Mouse (Mus musculus): ENCODE measurements around the gene Alkbh7. TPM values are rescaled to one million over a fixed set of nuclear protein-coding genes. Genes with fewer than 3 reads are reported as not detected.

Gene Alkbh7
- polyA plus RNA-seq, 1 experiment from 2014 or later: 45.7 TPM

- WGBS: 82% methylated on average over 7 of the region's 7 CpGs
- no peaks in the 10 kb centered on the region for H3K4me1 ChIP-seq (ENCODE audit: control insufficient read depth, insufficient read depth, low read length)
- no peak overlapping the region for H3K4me3 ChIP-seq (replicated peaks; ENCODE audit: low read depth, low read length)
- no peak overlapping the region for H3K4me2 ChIP-seq (ENCODE audit: low read length)
- no peak overlapping the region for H3K27ac ChIP-seq (replicated peaks; ENCODE audit: low read depth, low read length)
- no peaks in the 10 kb centered on the region for H3K36me3 ChIP-seq (ENCODE audit: control insufficient read depth, insufficient read depth, low read length)
- DNase-seq (no peak), ATAC-seq (ENCODE audit: low FRiP score, low TSS enrichment) (no peak)
- no peaks in the 10 kb centered on the region for H3K27me3 ChIP-seq (ENCODE audit: control insufficient read depth, insufficient read depth, low read length)
- no peaks in the 10 kb centered on the region for H3K9me3 ChIP-seq (ENCODE audit: control insufficient read depth, low read length)
- no peak overlapping the region for H3K9ac ChIP-seq (replicated peaks; ENCODE audit: low read length)
Measured at GRCm38 (mm10) chr17:56981049-56981448, 16.1 kb upstream of the Alkbh7 start.

DNA sequence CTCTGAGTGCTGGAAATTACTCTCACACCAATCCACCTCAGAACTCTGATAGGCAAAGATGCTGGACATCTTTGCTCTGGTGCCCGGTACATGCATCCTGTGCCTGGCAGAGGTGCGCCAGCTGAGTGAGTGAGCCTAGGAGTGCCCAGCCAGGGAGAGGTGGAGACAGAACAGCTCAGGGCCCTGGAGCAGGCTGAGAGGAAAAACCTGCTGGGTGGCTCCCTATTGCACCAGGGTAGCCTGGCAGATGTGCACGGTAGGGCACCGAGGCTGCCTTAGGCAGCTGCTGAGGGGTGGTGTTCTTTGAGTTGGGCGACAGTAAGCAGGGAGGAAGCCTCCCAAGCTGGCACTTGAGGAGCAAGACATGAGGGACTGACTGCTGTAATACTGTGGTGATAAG is 15.1 kb upstream of the Alkbh7 start, which contains the start of gene Acer1:
Gene Acer1, minus strand, starts transcription at position 114 of the 400 bp plus-strand sequence.
- 77% methylated on average over 5 of the region's 5 CpGs for WGBS
- H3K4me2 ChIP-seq (ENCODE audit: low read length): no peak within 1 kb of the TSS
- H3K9me3 ChIP-seq (ENCODE audit: control insufficient read depth, low read length): no peaks in the 10 kb centered on the region
- H3K27ac ChIP-seq (replicated peaks; ENCODE audit: low read depth, low read length): no peak within 1 kb of the TSS
- H3K4me3 ChIP-seq (replicated peaks; ENCODE audit: low read depth, low read length): no peak within 1 kb of the TSS
- no peaks in the 10 kb centered on the region for H3K36me3 ChIP-seq (ENCODE audit: control insufficient read depth, insufficient read depth, low read length)
- DNase-seq (no peak), ATAC-seq (ENCODE audit: low FRiP score, low TSS enrichment) (no peak)
- no peaks in the 10 kb centered on the region for H3K4me1 ChIP-seq (ENCODE audit: control insufficient read depth, insufficient read depth, low read length)
- no peak within 1 kb of the TSS for H3K9ac ChIP-seq (replicated peaks; ENCODE audit: low read length)
- H3K27me3 ChIP-seq (ENCODE audit: control insufficient read depth, insufficient read depth, low read length): no peaks in the 10 kb centered on the region

- no peak for DNase-seq
- Histone ChIP-seq H3K9me3 (ENCODE audit: control insufficient read depth, low read length) (no peaks in the 10 kb centered on the region), H3K4me3 (replicated peaks; ENCODE audit: low read depth, low read length) (no peak overlapping the region), H3K27me3 (ENCODE audit: control insufficient read depth, insufficient read depth, low read length) (no peaks in the 10 kb centered on the region), H3K27ac (replicated peaks; ENCODE audit: low read depth, low read length) (no peak overlapping the region), H3K4me2 (ENCODE audit: low read length) (no peak overlapping the region), H3K9ac (replicated peaks; ENCODE audit: low read length) (no peak overlapping the region), H3K4me1 (ENCODE audit: control insufficient read depth, insufficient read depth, low read length) (no peaks in the 10 kb centered on the region), H3K36me3 (ENCODE audit: control insufficient read depth, insufficient read depth, low read length) (no peaks in the 10 kb centered on the region)
- no peak for ATAC-seq (ENCODE audit: low FRiP score, low TSS enrichment)
- 81% methylated on average over 9 of the region's 9 CpGs for WGBS
Measured at GRCm38 (mm10) chr17:56984886-56985285, 12.3 kb upstream of the Alkbh7 start.

DNA sequence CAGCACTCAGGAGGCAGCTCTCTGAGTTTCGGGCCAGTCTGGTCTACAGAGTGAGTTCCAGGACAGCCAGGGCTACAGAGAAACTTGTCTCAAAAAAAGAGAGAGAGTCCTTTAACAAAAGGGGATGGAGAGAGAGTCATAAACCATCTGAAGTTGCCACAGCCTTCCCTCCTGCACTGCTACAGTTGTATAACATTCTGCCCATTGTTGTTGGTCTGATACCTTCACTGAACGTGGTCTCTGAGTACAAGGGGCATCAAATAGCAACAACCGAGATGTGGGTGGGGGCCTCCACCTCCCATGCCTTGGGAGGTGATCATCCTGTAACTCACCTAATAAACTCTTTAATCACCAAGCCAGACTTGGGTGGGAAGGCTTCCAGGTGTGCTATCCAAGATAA is 11.5 kb upstream of the Alkbh7 start:
- Histone ChIP-seq H3K27me3 (ENCODE audit: control insufficient read depth, insufficient read depth, low read length) (no peaks in the 10 kb centered on the region), H3K4me2 (ENCODE audit: low read length) (no peak overlapping the region), H3K4me1 (ENCODE audit: control insufficient read depth, insufficient read depth, low read length) (peaks cover under 1% of the 10 kb centered on the region; the same call in 1 of the 2 replicates), H3K4me3 (replicated peaks; ENCODE audit: low read depth, low read length) (no peak overlapping the region), H3K27ac (replicated peaks; ENCODE audit: low read depth, low read length) (no peak overlapping the region), H3K9ac (replicated peaks; ENCODE audit: low read length) (no peak overlapping the region), H3K9me3 (ENCODE audit: control insufficient read depth, low read length) (no peaks in the 10 kb centered on the region), H3K36me3 (ENCODE audit: control insufficient read depth, insufficient read depth, low read length) (no peaks in the 10 kb centered on the region)
- WGBS: 81% methylated on average over 3 of the region's 3 CpGs
- ATAC-seq (ENCODE audit: low FRiP score, low TSS enrichment) (no peak), DNase-seq (no peak)

DNA sequence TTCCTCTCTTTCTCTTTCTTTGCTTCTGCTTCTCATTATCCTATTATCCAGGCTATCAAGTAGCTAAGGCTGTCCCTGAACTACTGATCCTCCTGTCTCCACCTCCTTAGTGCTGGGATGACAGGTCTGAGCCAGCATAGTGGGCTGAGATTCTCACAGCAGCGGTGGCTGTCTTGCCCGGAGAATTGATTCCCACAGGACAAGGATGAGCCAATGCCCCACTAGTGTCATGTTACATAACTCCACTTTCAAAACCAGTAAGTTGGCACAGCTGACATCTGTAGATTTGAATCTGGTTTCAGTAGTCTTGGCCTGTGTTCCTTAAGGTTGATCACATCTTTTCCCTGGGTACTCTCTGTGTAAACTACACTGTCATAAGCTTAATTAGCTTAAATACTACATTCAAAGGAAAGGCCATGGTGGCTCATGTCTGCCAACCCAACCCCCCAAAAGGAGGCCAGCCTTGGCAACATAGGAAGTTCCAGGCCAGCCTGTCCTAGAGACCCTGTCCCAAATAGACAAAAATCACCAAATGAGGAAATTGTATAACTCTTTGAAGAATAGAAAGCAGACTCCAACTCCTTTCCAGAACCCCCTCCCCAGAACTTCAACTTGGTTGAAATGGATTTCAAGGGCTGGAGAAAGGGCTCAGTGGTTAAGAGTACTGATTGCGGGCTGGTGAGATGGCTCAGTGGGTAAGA is 10.9 kb upstream of the Alkbh7 start:
- H3K27me3 ChIP-seq (ENCODE audit: control insufficient read depth, insufficient read depth, low read length): no peaks in the 10 kb centered on the region
- H3K4me1 ChIP-seq (ENCODE audit: control insufficient read depth, insufficient read depth, low read length): peaks cover 6% of the 10 kb centered on the region
- H3K4me2 ChIP-seq (ENCODE audit: low read length): no peak overlapping the region
- H3K9me3 ChIP-seq (ENCODE audit: control insufficient read depth, low read length): no peaks in the 10 kb centered on the region
- H3K9ac ChIP-seq (replicated peaks; ENCODE audit: low read length): no peak overlapping the region
- 87% methylated on average over 3 of the region's 3 CpGs for WGBS
- no peak for ATAC-seq (ENCODE audit: low FRiP score, low TSS enrichment)
- no peak overlapping the region for H3K4me3 ChIP-seq (replicated peaks; ENCODE audit: low read depth, low read length)
- no peak overlapping the region for H3K27ac ChIP-seq (replicated peaks; ENCODE audit: low read depth, low read length)
- no peak for DNase-seq
- no peaks in the 10 kb centered on the region for H3K36me3 ChIP-seq (ENCODE audit: control insufficient read depth, insufficient read depth, low read length)

GRCm38 (mm10) chr17:56988441-56988840 is 8.7 kb upstream of the Alkbh7 start:
- Histone ChIP-seq H3K27ac (replicated peaks; ENCODE audit: low read depth, low read length) (no peak overlapping the region), H3K9ac (replicated peaks; ENCODE audit: low read length) (no peak overlapping the region), H3K27me3 (ENCODE audit: control insufficient read depth, insufficient read depth, low read length) (no peaks in the 10 kb centered on the region), H3K4me3 (replicated peaks; ENCODE audit: low read depth, low read length) (no peak overlapping the region), H3K4me2 (ENCODE audit: low read length) (no peak overlapping the region), H3K4me1 (ENCODE audit: control insufficient read depth, insufficient read depth, low read length) (peaks cover 11% of the 10 kb centered on the region), H3K36me3 (ENCODE audit: control insufficient read depth, insufficient read depth, low read length) (peaks cover 13% of the 10 kb centered on the region), H3K9me3 (ENCODE audit: control insufficient read depth, low read length) (no peaks in the 10 kb centered on the region)
- no peak for ATAC-seq (ENCODE audit: low FRiP score, low TSS enrichment)
- 90% methylated on average over 7 of the region's 7 CpGs for WGBS
- no peak for DNase-seq

DNA sequence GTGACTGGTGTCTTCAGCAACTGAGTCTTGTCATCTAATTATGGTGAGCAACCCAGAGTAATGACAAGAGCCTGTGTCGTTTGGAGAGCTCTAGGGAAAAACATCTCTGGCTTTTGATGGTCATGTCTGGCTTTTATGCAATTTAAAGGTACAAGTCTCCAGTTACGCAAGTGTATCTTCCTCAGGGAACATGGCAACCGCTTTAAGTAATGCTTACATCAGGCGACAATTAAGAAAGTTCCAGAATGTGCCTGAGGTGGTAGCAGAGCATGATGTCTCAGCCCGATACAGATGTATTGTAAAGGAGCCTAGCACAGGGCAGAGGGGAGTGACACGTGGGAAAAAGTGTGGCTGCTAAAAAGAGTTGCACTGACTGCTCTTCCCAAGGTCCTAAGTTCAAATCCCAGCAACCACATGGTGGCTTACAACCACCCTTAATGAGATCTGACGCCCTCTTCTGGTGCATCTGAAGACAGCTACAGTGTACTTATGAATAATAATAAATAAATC is 8.2 kb upstream of the Alkbh7 start:
- H3K9me3 ChIP-seq (ENCODE audit: control insufficient read depth, low read length): no peaks in the 10 kb centered on the region
- no peak for DNase-seq
- no peaks in the 10 kb centered on the region for H3K27me3 ChIP-seq (ENCODE audit: control insufficient read depth, insufficient read depth, low read length)
- peaks cover 11% of the 10 kb centered on the region for H3K4me1 ChIP-seq (ENCODE audit: control insufficient read depth, insufficient read depth, low read length)
- WGBS: 73% methylated on average over 7 of the region's 7 CpGs
- H3K36me3 ChIP-seq (ENCODE audit: control insufficient read depth, insufficient read depth, low read length): peaks cover 18% of the 10 kb centered on the region
- H3K4me3 ChIP-seq (replicated peaks; ENCODE audit: low read depth, low read length): peak overlapping the region; percentile 87
- ATAC-seq (ENCODE audit: low FRiP score, low TSS enrichment): no peak
- peak overlapping the region; percentile 84; the same call in 1 of the 2 replicates for H3K9ac ChIP-seq (replicated peaks; ENCODE audit: low read length)
- H3K4me2 ChIP-seq (ENCODE audit: low read length): peak overlapping the region; percentile 70
- peak overlapping the region; percentile 82 for H3K27ac ChIP-seq (replicated peaks; ENCODE audit: low read depth, low read length)

DNA sequence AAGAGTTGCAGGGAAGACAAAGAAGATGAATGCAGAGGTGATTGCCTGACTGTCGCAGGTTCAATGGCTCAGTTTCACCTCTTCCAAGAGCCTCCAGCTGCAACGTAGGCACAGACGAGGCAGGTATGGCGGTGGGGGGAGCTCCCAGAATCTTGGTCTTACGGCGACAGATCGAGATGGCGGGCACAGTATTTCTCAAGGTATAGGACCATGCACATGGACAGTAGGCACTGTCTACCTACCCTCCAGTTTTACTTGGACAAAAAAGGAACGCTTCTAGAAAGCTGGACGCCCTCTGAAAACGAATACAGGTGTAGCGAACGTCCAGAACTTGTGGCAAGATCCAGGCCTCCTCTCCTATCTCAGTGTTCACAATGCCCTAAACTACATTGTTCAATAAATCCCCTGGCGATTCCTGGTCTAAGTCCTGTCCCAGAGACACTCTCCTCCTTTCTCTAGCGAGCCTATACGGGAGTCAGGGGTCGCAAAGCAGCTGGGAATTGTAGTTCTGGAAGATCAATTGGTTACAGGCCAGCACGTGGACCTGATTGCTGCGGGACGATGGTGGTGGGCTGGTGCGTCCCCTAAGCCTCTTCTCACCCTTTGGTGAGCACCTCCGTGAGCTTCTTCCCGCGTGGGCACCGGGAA is 7.5 kb upstream of the Alkbh7 start:
- WGBS: 3% methylated on average over 25 of the region's 25 CpGs
- Histone ChIP-seq H3K4me2 (ENCODE audit: low read length) (peak overlapping the region; percentile 70), H3K4me1 (ENCODE audit: control insufficient read depth, insufficient read depth, low read length) (peaks cover 11% of the 10 kb centered on the region), H3K9me3 (ENCODE audit: control insufficient read depth, low read length) (no peaks in the 10 kb centered on the region), H3K27ac (replicated peaks; ENCODE audit: low read depth, low read length) (peak overlapping the region; percentile 82), H3K36me3 (ENCODE audit: control insufficient read depth, insufficient read depth, low read length) (peaks cover 24% of the 10 kb centered on the region), H3K9ac (replicated peaks; ENCODE audit: low read length) (peak overlapping the region; percentile 84), H3K4me3 (replicated peaks; ENCODE audit: low read depth, low read length) (peak overlapping the region; percentile 87), H3K27me3 (ENCODE audit: control insufficient read depth, insufficient read depth, low read length) (no peaks in the 10 kb centered on the region)
- peak; percentile 93 for ATAC-seq (ENCODE audit: low FRiP score, low TSS enrichment)
- DNase-seq: peak; percentile 93

All from midbrain, embryonic 14.5 days (tissue).